Mouse (Mus musculus) olfactory bulb, adult 2 months (tissue): ENCODE measurements around the gene 2310057M21Rik.

Experiments
- CTCF ChIP-seq: fragments of 200-500 bp; IDR thresholded peaks from 2 replicates; pipeline ENCODE4 v1.5.1; 2012; ENCODE audit warnings: low read depth, mild to moderate bottlenecking, low read length, moderate library complexity; ENCODE audit not compliant: insufficient read depth
- POLR2A ChIP-seq: fragments of 200-500 bp; IDR thresholded peaks from 2 replicates; pipeline ENCODE4 v1.6.1; 2012; ENCODE audit warnings: mild to moderate bottlenecking, low read depth, low read length, moderate library complexity; ENCODE audit not compliant: insufficient read depth

DNA sequence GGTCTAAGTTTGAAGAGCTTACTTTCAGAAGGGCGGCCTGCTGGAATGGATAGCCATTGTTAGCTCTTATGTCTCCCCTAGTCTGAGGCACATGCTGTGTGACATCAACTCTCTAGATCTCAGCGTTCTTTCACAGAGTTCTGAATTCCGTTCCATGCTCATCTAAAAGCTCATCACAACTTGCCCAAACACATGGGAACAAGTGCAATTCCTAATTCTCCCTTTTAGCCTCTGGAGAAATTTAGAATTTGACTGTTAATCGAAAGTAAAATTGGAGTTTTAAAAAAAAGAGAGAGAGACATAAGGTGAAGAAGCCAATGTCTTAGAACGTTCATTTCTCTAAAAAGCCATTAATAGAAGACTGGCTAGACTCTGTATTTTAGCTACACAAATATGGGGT, 33.1 kb downstream of the 2310057M21Rik start, which contains the start of gene Fam24b:
- TF ChIP-seq CTCF (no peak), POLR2A (no peak)
